Mouse (Mus musculus) testis, adult 2 months (tissue): Measurements from ENCODE around the gene Srp14. TPM values are rescaled to one million over a fixed set of nuclear protein-coding genes. Genes with fewer than 3 reads are reported as not detected.

Source experiments
- H3K27ac ChIP-seq: fragments of 200-500 bp; 2 replicates; pipeline ENCODE4 v1.5.1; 2012; ENCODE audit warnings: low read depth, low read length; ENCODE audit not compliant: control insufficient read depth, insufficient read depth
- H3K27me3 ChIP-seq: fragments of 200-500 bp; 2 replicates; pipeline ENCODE4 v1.6.1; 2012; ENCODE audit warnings: mild to moderate bottlenecking, low read length, moderate library complexity; ENCODE audit not compliant: control insufficient read depth, insufficient read depth
- H3K36me3 ChIP-seq: fragments of 200-500 bp; 2 replicates; pipeline ENCODE4 v1.6.1; 2012; ENCODE audit warnings: mild to moderate bottlenecking, low read length; ENCODE audit not compliant: control insufficient read depth, insufficient read depth
- H3K4me1 ChIP-seq: fragments of 200-500 bp; 2 replicates; pipeline ENCODE4 v1.6.1; 2012; ENCODE audit warnings: low read length; ENCODE audit not compliant: control insufficient read depth, insufficient read depth
- H3K4me3 ChIP-seq: fragments of 200-500 bp; 2 replicates; pipeline ENCODE4 v1.5.1; 2012; ENCODE audit warnings: low read depth, mild to moderate bottlenecking, low read length, moderate library complexity, mixed read lengths; ENCODE audit not compliant: control insufficient read depth
- CTCF ChIP-seq: fragments of 200-500 bp; IDR thresholded peaks from 2 replicates; pipeline ENCODE4 v1.5.1; 2012; ENCODE audit warnings: low read depth, mild to moderate bottlenecking, inconsistent platforms, low read length, moderate library complexity; ENCODE audit not compliant: control insufficient read depth, insufficient read depth, insufficient replicate concordance
- POLR2A ChIP-seq: fragments of 200-500 bp; IDR thresholded peaks from 2 replicates; pipeline ENCODE4 v1.6.1; 2012; ENCODE audit warnings: low read depth, mild to moderate bottlenecking, inconsistent platforms, low read length, moderate library complexity; ENCODE audit not compliant: control insufficient read depth
- polyA plus RNA-seq: library from polyadenylated mRNA; depleted of rRNA; stranded (reverse); fragments of >200 nt; gene quantifications from 2 replicates; pipeline ENCODE4 v1.2.3, GENCODE M21; 2012

The Srp14 gene
- polyA plus RNA-seq, 1 experiment: 159 TPM

GRCm38 (mm10) chr2:118478833-118479549 lies 520 bp downstream of the Srp14 start:
- Histone ChIP-seq H3K4me3 (peak overlapping the region; percentile 97), H3K27ac (peak overlapping the region; percentile 94), H3K36me3 (no peaks in the 10 kb centered on the region), H3K27me3 (no peaks in the 10 kb centered on the region), H3K4me1 (peaks cover 5% of the 10 kb centered on the region)
- TF ChIP-seq POLR2A (no peak), CTCF (no peak)

- peaks cover 2% of the 10 kb centered on the region; the same call in 1 of the 2 replicates for H3K36me3 ChIP-seq
- H3K4me1 ChIP-seq: no peaks in the 10 kb centered on the region
- TF ChIP-seq CTCF (no peak), POLR2A (no peak)
- no peaks in the 10 kb centered on the region for H3K27me3 ChIP-seq
- H3K27ac ChIP-seq: no peak overlapping the region
- no peak overlapping the region for H3K4me3 ChIP-seq
Observed at GRCm38 (mm10) chr2:118468354-118468753, 11.2 kb downstream of the Srp14 start.

GRCm38 (mm10) chr2:118466601-118467000 lies 12.9 kb downstream of the Srp14 start:
- no peak for TF ChIP-seq POLR2A
- TF ChIP-seq CTCF: no peak
- no peaks in the 10 kb centered on the region for H3K27me3 ChIP-seq
- peaks cover 1% of the 10 kb centered on the region; the same call in 1 of the 2 replicates for H3K36me3 ChIP-seq

GRCm38 (mm10) chr2:118465894-118466293 lies 13.6 kb downstream of the Srp14 start:
- TF ChIP-seq POLR2A (no peak), CTCF (no peak)
- H3K4me1 ChIP-seq: no peaks in the 10 kb centered on the region

More at GRCm38 (mm10) chr2:118466601-118467000, 12.9 kb downstream of the Srp14 start:
- Histone ChIP-seq H3K4me1 (no peaks in the 10 kb centered on the region), H3K27ac (no peak overlapping the region), H3K4me3 (no peak overlapping the region)

GRCm38 (mm10) chr2:118464450-118464849 lies 15.1 kb downstream of the Srp14 start:
- no peaks in the 10 kb centered on the region for H3K27me3 ChIP-seq
- no peaks in the 10 kb centered on the region for H3K4me1 ChIP-seq
- no peak overlapping the region for H3K4me3 ChIP-seq
- H3K27ac ChIP-seq: no peak overlapping the region
- peaks cover 1% of the 10 kb centered on the region; the same call in 1 of the 2 replicates for H3K36me3 ChIP-seq
- TF ChIP-seq CTCF (no peak), POLR2A (no peak)

More at GRCm38 (mm10) chr2:118465894-118466293, 13.6 kb downstream of the Srp14 start:
- Histone ChIP-seq H3K36me3 (peaks cover 1% of the 10 kb centered on the region; the same call in 1 of the 2 replicates), H3K27me3 (no peaks in the 10 kb centered on the region), H3K4me3 (no peak overlapping the region), H3K27ac (no peak overlapping the region)

- Histone ChIP-seq H3K4me1 (no peaks in the 10 kb centered on the region), H3K27ac (no peak overlapping the region), H3K27me3 (no peaks in the 10 kb centered on the region), H3K4me3 (no peak overlapping the region), H3K36me3 (peaks cover 1% of the 10 kb centered on the region; the same call in 1 of the 2 replicates)
- TF ChIP-seq CTCF: no peak
- no peak for TF ChIP-seq POLR2A
Observed at GRCm38 (mm10) chr2:118463480-118463879, 16.0 kb downstream of the Srp14 start.

- no peak overlapping the region for H3K27ac ChIP-seq
Observed at GRCm38 (mm10) chr2:118461480-118462165, 17.9 kb downstream of the Srp14 start.

More at GRCm38 (mm10) chr2:118461480-118462165, 17.9 kb downstream of the Srp14 start:
- Histone ChIP-seq H3K36me3 (peaks cover 1% of the 10 kb centered on the region; the same call in 1 of the 2 replicates), H3K27me3 (no peaks in the 10 kb centered on the region), H3K4me1 (no peaks in the 10 kb centered on the region), H3K4me3 (no peak overlapping the region)
- no peak for TF ChIP-seq POLR2A
- no peak for TF ChIP-seq CTCF
